Mouse (Mus musculus) MEL (cell line): ENCODE measurements around the gene Tulp1. TPM values are rescaled to one million over a fixed set of nuclear protein-coding genes. Genes with fewer than 3 reads are reported as not detected.

Experiments
- DNase-seq: peaks from one replicate; pipeline ENCODE4 v3.0.0; 2011; ENCODE audit warnings: low read depth, low spot score
- H3K27ac ChIP-seq: 2 replicates; pipeline ENCODE4 v1.5.1; 2012; ENCODE audit warnings: low read depth, mild to moderate bottlenecking, control low read depth, low read length, moderate library complexity; ENCODE audit not compliant: control insufficient read depth
- H3K27me3 ChIP-seq, 2 experiments: fragments of 150-350 bp in 1 of 2; sonication (generic) in 1 of 2; 2 replicates each; pipeline ENCODE4 v1.6.1; 2012; ENCODE audit warnings: low read length in 2 of 2, mild to moderate bottlenecking in 2 of 2, improper control_type of control experiment in 1 of 2, moderate library complexity in 1 of 2; ENCODE audit not compliant: insufficient read depth in 2 of 2, control insufficient read depth in 1 of 2
- H3K36me3 ChIP-seq, 2 experiments: 2 replicates each; pipeline ENCODE4 v1.6.1; 2012 to 2014; ENCODE audit warnings: low read length in 2 of 2, improper control_type of control experiment in 1 of 2, inconsistent platforms in 1 of 2, mild to moderate bottlenecking in 1 of 2; ENCODE audit not compliant: insufficient read depth in 2 of 2, control insufficient read depth in 1 of 2
- H3K4me1 ChIP-seq, 2 experiments: fragments of 150-350 bp in 1 of 2; sonication (generic) in 1 of 2; 2 replicates each; pipeline ENCODE4 v1.6.1; 2012; ENCODE audit warnings: low read length in 2 of 2, improper control_type of control experiment in 1 of 2, mild to moderate bottlenecking in 1 of 2; ENCODE audit not compliant: insufficient read depth in 2 of 2, control insufficient read depth in 1 of 2
- H3K4me3 ChIP-seq, 2 experiments: fragments of 150-350 bp in 1 of 2; sonication (generic) in 1 of 2; 2 replicates each; pipeline ENCODE4 v1.5.1; 2012; ENCODE audit warnings: low read depth in 2 of 2, low read length in 2 of 2, mild to moderate bottlenecking in 2 of 2, moderate library complexity in 2 of 2, control low read depth in 1 of 2, improper control_type of control experiment in 1 of 2; ENCODE audit not compliant: control insufficient read depth in 1 of 2, insufficient read depth in 1 of 2
- H3K79me2 ChIP-seq: 2 replicates; pipeline ENCODE4 v1.6.1; 2012; ENCODE audit warnings: mild to moderate bottlenecking, low read length, moderate library complexity; ENCODE audit not compliant: control insufficient read depth, poor library complexity, insufficient read depth
- H3K9ac ChIP-seq: 2 replicates; pipeline ENCODE4 v1.6.1; 2012; ENCODE audit warnings: low read depth, mild to moderate bottlenecking, control low read depth, low read length, moderate library complexity; ENCODE audit not compliant: control insufficient read depth, poor library complexity, severe bottlenecking
- H3K9me3 ChIP-seq: fragments of 150-350 bp; sonication (generic); replicated peaks from 2 replicates; pipeline ENCODE4 v1.6.1; 2012; ENCODE audit warnings: mild to moderate bottlenecking, low read length, improper control_type of control experiment, moderate library complexity; ENCODE audit not compliant: insufficient read depth
- E2F4 ChIP-seq: IDR thresholded peaks from 2 replicates; pipeline ENCODE4 v1.6.1; 2011; ENCODE audit warnings: low read depth, low read length, improper control_type of control experiment, borderline replicate concordance
- EP300 ChIP-seq, 2 experiments: IDR thresholded peaks; 2 replicates each; pipeline ENCODE4 v1.6.1; 2011; ENCODE audit warnings: improper control_type of control experiment in 2 of 2, low read length in 2 of 2, low read depth in 1 of 2, mild to moderate bottlenecking in 1 of 2
- ETS1 ChIP-seq: IDR thresholded peaks from 2 replicates; pipeline ENCODE4 v1.6.1; 2012; ENCODE audit warnings: low read depth, mild to moderate bottlenecking, inconsistent platforms, low read length, improper control_type of control experiment, moderate library complexity
- GABPA ChIP-seq: IDR thresholded peaks from 2 replicates; pipeline ENCODE4 v1.6.1; 2012; ENCODE audit warnings: low read depth, mild to moderate bottlenecking, inconsistent platforms, low read length, improper control_type of control experiment, moderate library complexity
- GATA1 ChIP-seq: IDR thresholded peaks from 2 replicates; pipeline ENCODE4 v1.6.1; 2011; ENCODE audit warnings: low read depth, low read length, improper control_type of control experiment
- HCFC1 ChIP-seq: IDR thresholded peaks from 2 replicates; pipeline ENCODE4 v1.6.1; 2012; ENCODE audit warnings: low read depth, mild to moderate bottlenecking, inconsistent platforms, low read length, improper control_type of control experiment, moderate library complexity
- JUND ChIP-seq: IDR thresholded peaks from 2 replicates; pipeline ENCODE4 v1.6.1; 2011; ENCODE audit warnings: low read depth, mild to moderate bottlenecking, improper control_type of control experiment, low read length
- MAFK ChIP-seq: IDR thresholded peaks from 2 replicates; pipeline ENCODE4 v1.6.1; 2011; ENCODE audit warnings: low read depth, mild to moderate bottlenecking, low read length, improper control_type of control experiment, borderline replicate concordance
- MAX ChIP-seq: IDR thresholded peaks from 2 replicates; pipeline ENCODE4 v1.6.1; 2011; ENCODE audit warnings: low read length, improper control_type of control experiment
- MAZ ChIP-seq: IDR thresholded peaks from 2 replicates; pipeline ENCODE4 v1.6.1; 2012; ENCODE audit warnings: low read depth, mild to moderate bottlenecking, inconsistent platforms, low read length, improper control_type of control experiment
- MYC ChIP-seq: IDR thresholded peaks from 2 replicates; pipeline ENCODE4 v1.6.1; 2011; ENCODE audit warnings: low read depth, mild to moderate bottlenecking, low read length, improper control_type of control experiment, moderate library complexity
- NRF1 ChIP-seq: IDR thresholded peaks from 2 replicates; pipeline ENCODE4 v1.6.1; 2014; ENCODE audit warnings: low read depth, mild to moderate bottlenecking, inconsistent platforms, low read length, improper control_type of control experiment, moderate library complexity; ENCODE audit not compliant: poor library complexity, insufficient read depth, severe bottlenecking
- POLR2A ChIP-seq, 2 experiments: IDR thresholded peaks; 2 replicates each; pipeline ENCODE4 v1.6.1; 2011 to 2012; ENCODE audit warnings: low read length in 2 of 2, mild to moderate bottlenecking in 2 of 2, control low read depth in 1 of 2, improper control_type of control experiment in 1 of 2, low read depth in 1 of 2, moderate library complexity in 1 of 2; ENCODE audit not compliant: control insufficient read depth in 1 of 2, insufficient read depth in 1 of 2, poor library complexity in 1 of 2
- RCOR1 ChIP-seq: IDR thresholded peaks from 2 replicates; pipeline ENCODE4 v1.6.1; 2012; ENCODE audit warnings: low read depth, mild to moderate bottlenecking, inconsistent platforms, low read length, improper control_type of control experiment
- SIN3A ChIP-seq: IDR thresholded peaks from 2 replicates; pipeline ENCODE4 v1.6.1; 2012; ENCODE audit warnings: low read length, improper control_type of control experiment, inconsistent platforms
- TBP ChIP-seq: IDR thresholded peaks from 2 replicates; pipeline ENCODE4 v1.8.0; 2011; ENCODE audit warnings: low read depth, low read length, improper control_type of control experiment
- TCF12 ChIP-seq: IDR thresholded peaks from 2 replicates; pipeline ENCODE4 v1.6.1; 2014; ENCODE audit warnings: low read depth, mild to moderate bottlenecking, inconsistent platforms, low read length, improper control_type of control experiment, moderate library complexity
- UBTF ChIP-seq: IDR thresholded peaks from 2 replicates; pipeline ENCODE4 v1.6.1; 2012; ENCODE audit warnings: low read depth, mild to moderate bottlenecking, inconsistent platforms, low read length, improper control_type of control experiment, moderate library complexity, borderline replicate concordance; ENCODE audit not compliant: insufficient read depth
- USF1 ChIP-seq: IDR thresholded peaks from 2 replicates; pipeline ENCODE4 v1.6.1; 2014; ENCODE audit warnings: low read depth, mild to moderate bottlenecking, inconsistent platforms, low read length, improper control_type of control experiment, moderate library complexity
- ZC3H11A ChIP-seq: IDR thresholded peaks from 2 replicates; pipeline ENCODE4 v1.6.1; 2012; ENCODE audit warnings: low read depth, mild to moderate bottlenecking, inconsistent platforms, low read length, improper control_type of control experiment
- ZNF384 ChIP-seq: IDR thresholded peaks from 2 replicates; pipeline ENCODE4 v1.6.1; 2012; ENCODE audit warnings: low read depth, mild to moderate bottlenecking, inconsistent platforms, low read length, improper control_type of control experiment
- polyA plus RNA-seq, 2 experiments: library from polyadenylated mRNA; stranded (reverse) in 1 of 2; unstranded in 1 of 2; fragments of >175 nt in 1 of 2; fragments of >200 nt in 1 of 2; gene quantifications; 2 replicates each; pipeline versions ENCODE4 v1.2.1 to v1.2.4; 2012; ENCODE audit warnings: low replicate concordance in 2 of 2, low read depth in 1 of 2; ENCODE audit not compliant: insufficient read length in 2 of 2, insufficient read depth in 1 of 2, missing spikeins in 1 of 2
- total RNA-seq: library from RNA; depleted of rRNA; stranded (reverse); fragments of 300-350 nt; gene quantifications from 2 replicates; pipeline ENCODE4 v1.2.3, GENCODE M21; 2012

Tulp1 gene
- total and polyA plus RNA-seq, 3 experiments = 0.23 to 2.4 TPM; not detected in 1

- Histone ChIP-seq H3K4me3 (no peak overlapping the region), H3K36me3 (peaks cover 0 to 12% of the 10 kb centered on the region in 2 experiments; a peak in 2 of 4 replicates), H3K27ac (no peak overlapping the region), H3K9me3 (no peaks in the 10 kb centered on the region), H3K27me3 (no peaks in the 10 kb centered on the region), H3K9ac (no peak overlapping the region), H3K79me2 (peaks cover 7% of the 10 kb centered on the region), H3K4me1 (peaks cover 0 to 8% of the 10 kb centered on the region in 2 experiments; a peak in 1 of 4 replicates)
- DNase-seq = no peak
- TF ChIP-seq ZNF384 (no peak), ZC3H11A (no peak), ETS1 (no peak), NRF1 (no peak), UBTF (no peak), E2F4 (no peak), RCOR1 (no peak), GATA1 (no peak), GABPA (no peak), EP300 (IDR thresholded peaks at IDR 0.05; ENCODE audit: low read depth in 1 of 2, low read length in 2 of 2) (no peak), TCF12 (no peak), USF1 (no peak), POLR2A (IDR thresholded peaks at IDR 0.05; ENCODE audit: control insufficient read depth in 1 of 2, insufficient read depth in 1 of 2, low read depth in 1 of 2, low read length in 2 of 2, poor library complexity in 1 of 2) (no peak), MAX (no peak), MYC (no peak), JUND (no peak), SIN3A (no peak), MAFK (no peak), TBP (no peak), MAZ (no peak)
Observed at GRCm38 (mm10) chr17:28323786-28324185, 41.2 kb downstream of the Tulp1 start.

DNA sequence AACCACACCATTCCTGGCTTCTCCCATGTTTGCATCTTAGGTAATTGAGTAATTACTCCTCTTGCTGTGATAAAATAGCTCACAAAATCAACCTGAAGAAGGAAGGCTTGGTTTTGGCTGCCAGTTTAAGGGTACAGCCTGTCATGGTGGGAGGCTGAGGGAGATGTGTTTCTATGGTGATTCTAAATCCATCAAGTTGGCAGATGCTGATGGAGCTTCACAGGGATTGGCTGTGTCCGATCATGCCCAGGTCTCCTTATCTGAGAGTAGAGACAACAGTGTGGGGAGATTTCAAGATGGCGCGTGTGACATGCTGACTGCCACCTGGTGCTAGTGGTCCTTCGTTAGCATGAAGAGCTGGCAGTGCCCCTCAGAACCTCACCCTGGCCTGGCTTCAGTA, 43.3 kb downstream of the Tulp1 start:
- Histone ChIP-seq H3K27ac (no peak overlapping the region), H3K4me1 (peaks cover 4 to 16% of the 10 kb centered on the region in 2 experiments; a peak in 3 of 4 replicates), H3K27me3 (no peaks in the 10 kb centered on the region), H3K36me3 (peaks cover 11 to 15% of the 10 kb centered on the region in 2 experiments), H3K79me2 (no peaks in the 10 kb centered on the region), H3K9ac (no peak overlapping the region), H3K4me3 (no peak overlapping the region), H3K9me3 (no peaks in the 10 kb centered on the region)
- TF ChIP-seq POLR2A (IDR thresholded peaks at IDR 0.05; ENCODE audit: control insufficient read depth in 1 of 2, insufficient read depth in 1 of 2, low read depth in 1 of 2, low read length in 2 of 2, poor library complexity in 1 of 2) = no peak
- TF ChIP-seq SIN3A = no peak
- TF ChIP-seq EP300 (IDR thresholded peaks at IDR 0.05; ENCODE audit: low read depth in 1 of 2, low read length in 2 of 2) = no peak
- TF ChIP-seq NRF1 = no peak
- no peak for TF ChIP-seq HCFC1
- no peak for DNase-seq
